Mouse (Mus musculus) hindbrain, embryonic 13.5 days (tissue): ENCODE results near the gene Brd1. TPM values are rescaled to one million over a fixed set of nuclear protein-coding genes. Genes with fewer than 3 reads are reported as not detected.
"Not testable (repeated sequence)": the region's sequence is repeated elsewhere in the genome, so short reads cannot be mapped to it uniquely, and the experiment has no call there.

ENCODE experiments used
- ATAC-seq: fragments of 200-750 bp; cut with Nextera tagmentation; 2 replicates; pipeline ENCODE4 v1.8.0; 2017; ENCODE audit warnings: moderate TSS enrichment; ENCODE audit not compliant: low FRiP score
- H3K27ac ChIP-seq: fragments of 300-500 bp; sonication (generic); 2 replicates; pipeline ENCODE4 v1.5.1; 2015; ENCODE audit warnings: inconsistent platforms, mild to moderate bottlenecking, moderate library complexity
- H3K27me3 ChIP-seq: fragments of 300-500 bp; sonication (generic); 2 replicates; pipeline ENCODE4 v1.6.1; 2015; ENCODE audit warnings: mild to moderate bottlenecking, inconsistent platforms
- H3K36me3 ChIP-seq: fragments of 300-500 bp; sonication (generic); 2 replicates; pipeline ENCODE4 v1.6.1; 2015; ENCODE audit warnings: mild to moderate bottlenecking, inconsistent platforms
- H3K4me1 ChIP-seq: fragments of 300-500 bp; sonication (generic); replicated peaks from 2 replicates; pipeline ENCODE4 v1.6.1; 2015; ENCODE audit warnings: inconsistent platforms
- H3K4me2 ChIP-seq: fragments of 300-500 bp; sonication (generic); 2 replicates; pipeline ENCODE4 v1.6.1; 2015; ENCODE audit warnings: inconsistent platforms, mild to moderate bottlenecking, moderate library complexity
- H3K4me3 ChIP-seq: fragments of 300-500 bp; sonication (generic); 2 replicates; pipeline ENCODE4 v1.5.1; 2015; ENCODE audit warnings: mild to moderate bottlenecking, inconsistent platforms
- H3K9ac ChIP-seq: fragments of 300-500 bp; sonication (generic); 2 replicates; pipeline ENCODE4 v1.6.1; 2015; ENCODE audit warnings: mild to moderate bottlenecking, inconsistent platforms
- H3K9me3 ChIP-seq: fragments of 300-500 bp; sonication (generic); 2 replicates; pipeline ENCODE4 v1.6.1; 2016; ENCODE audit warnings: inconsistent platforms
- WGBS: fragments of 180-500 bp; shearing (Covaris S2); methylation state at CpG from one replicate; pipeline ENCODE4 v1.1.7; 2015; 5-methylcytosine and 5-hydroxymethylcytosine counted together
- polyA plus RNA-seq: library from polyadenylated mRNA; unstranded; fragments of >200 nt; fragmentation: Nextera tagmentation; extraction: Ambion mirVana; gene quantifications from 2 replicates; pipeline ENCODE4 v1.2.1, GENCODE M21; 2015

Gene Brd1
- polyA plus RNA-seq, 1 experiment from 2014 or later = 23.2 TPM

DNA sequence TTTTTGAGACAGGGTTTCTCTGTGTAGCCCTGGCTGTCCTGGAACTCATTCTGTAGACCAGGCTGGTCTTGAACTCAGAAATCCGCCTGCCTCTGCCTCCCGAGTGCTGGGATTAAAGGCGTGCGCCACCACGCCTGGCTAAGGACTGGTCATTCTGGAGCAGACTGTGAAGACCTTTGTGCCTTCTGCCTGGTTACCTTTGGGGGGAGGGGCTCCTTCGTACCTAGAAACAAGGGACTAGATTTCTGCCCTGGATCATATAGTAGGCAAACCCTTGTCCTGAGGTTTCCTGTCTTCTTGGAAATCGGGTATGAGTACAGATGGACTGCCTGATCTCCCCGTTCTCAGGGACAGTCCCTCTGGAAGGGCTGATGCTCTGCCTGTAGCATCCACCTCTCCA, 15.6 kb upstream of the Brd1 start:
- not testable (repeated sequence) for ATAC-seq, H3K27ac ChIP-seq, H3K36me3 ChIP-seq, H3K4me2 ChIP-seq, H3K9ac ChIP-seq, H3K27me3 ChIP-seq, H3K4me3 ChIP-seq, H3K9me3 ChIP-seq
- H3K4me1 ChIP-seq = peaks cover 24% of the 10 kb centered on the region
- WGBS = 91% methylated on average over 8 of the region's 8 CpGs

DNA sequence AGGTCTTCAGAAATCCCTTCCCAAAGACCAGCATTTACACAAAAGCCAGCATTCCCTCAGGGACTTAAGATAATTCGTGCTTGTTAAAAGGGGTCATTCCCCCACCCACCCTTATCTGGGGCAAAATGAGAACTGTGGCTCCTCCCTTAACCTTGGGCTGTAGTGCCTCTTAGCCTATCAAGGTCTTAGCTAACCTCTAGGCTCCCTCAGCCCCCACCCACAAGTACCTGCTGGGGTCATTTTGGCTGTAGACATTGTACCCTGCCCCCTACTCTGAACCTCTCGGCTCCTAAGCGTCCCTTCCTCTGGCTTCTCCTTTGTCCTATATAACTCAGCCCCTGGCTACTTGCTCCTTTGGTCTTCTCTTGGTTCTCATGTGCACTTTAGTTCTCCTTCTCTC, 11.9 kb upstream of the Brd1 start:
- Histone ChIP-seq H3K9ac (no peak overlapping the region), H3K4me3 (no peak overlapping the region), H3K4me1 (peaks cover 11% of the 10 kb centered on the region), H3K36me3 (no peaks in the 10 kb centered on the region), H3K27ac (no peak overlapping the region), H3K27me3 (no peaks in the 10 kb centered on the region), H3K9me3 (no peaks in the 10 kb centered on the region), H3K4me2 (no peak overlapping the region)
- ATAC-seq = no peak
- WGBS = 66% methylated on average over 3 of the region's 3 CpGs

DNA sequence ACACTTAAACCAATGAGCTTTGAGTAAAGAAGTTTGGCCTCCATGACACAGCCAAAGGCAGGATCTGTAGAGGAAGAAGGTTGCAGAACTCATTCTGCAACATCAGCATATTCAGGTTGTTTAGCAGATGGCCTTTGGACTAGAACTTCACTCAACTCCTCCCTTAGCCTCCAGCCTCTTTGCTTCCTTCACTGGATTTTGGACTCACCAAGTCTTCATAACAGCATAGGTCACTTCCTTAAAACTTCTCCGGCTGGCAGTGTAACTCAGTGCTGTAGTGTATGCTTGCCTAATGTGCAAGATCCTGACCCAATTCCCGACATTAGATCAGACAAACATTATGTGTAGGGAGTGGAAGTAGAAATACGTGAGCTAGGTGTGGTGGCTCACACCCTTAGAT, 11.3 kb upstream of the Brd1 start:
- no peak overlapping the region for H3K9ac ChIP-seq
- 88% methylated on average over 3 of the region's 3 CpGs for WGBS
- ATAC-seq = no peak

DNA sequence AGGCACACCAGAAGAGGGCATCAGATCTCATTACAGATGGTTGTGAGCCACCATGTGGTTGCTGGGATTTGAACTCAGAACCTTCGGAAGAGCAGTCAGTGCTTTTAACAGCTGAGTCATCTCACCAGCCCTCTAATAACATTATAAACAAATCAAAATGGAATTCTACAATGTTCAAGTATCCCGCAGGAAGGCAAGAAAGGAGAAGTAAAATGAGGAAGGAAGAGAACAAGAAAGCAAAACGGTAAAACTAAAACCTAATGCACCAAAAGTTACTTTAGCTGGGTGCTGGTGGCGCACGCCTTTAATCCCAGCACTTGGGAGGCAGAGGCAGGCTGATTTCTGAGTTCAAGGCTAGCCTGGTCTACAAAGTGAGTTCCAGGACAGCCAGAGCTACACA, 9.3 kb upstream of the Brd1 start:
- H3K27me3 ChIP-seq, H3K9ac ChIP-seq, H3K9me3 ChIP-seq, H3K4me3 ChIP-seq, ATAC-seq, H3K36me3 ChIP-seq, H3K4me2 ChIP-seq, H3K27ac ChIP-seq: not testable (repeated sequence)
- WGBS = 91% methylated on average over 5 of the region's 5 CpGs
- peaks cover 16% of the 10 kb centered on the region for H3K4me1 ChIP-seq

More for the DNA sequence above, 11.3 kb upstream of the Brd1 start:
- H3K4me3 ChIP-seq = no peak overlapping the region
- H3K27ac ChIP-seq = no peak overlapping the region
- H3K36me3 ChIP-seq = no peaks in the 10 kb centered on the region
- peaks cover 7% of the 10 kb centered on the region for H3K4me1 ChIP-seq
- no peak overlapping the region for H3K4me2 ChIP-seq
- no peaks in the 10 kb centered on the region for H3K9me3 ChIP-seq
- H3K27me3 ChIP-seq = no peaks in the 10 kb centered on the region

DNA sequence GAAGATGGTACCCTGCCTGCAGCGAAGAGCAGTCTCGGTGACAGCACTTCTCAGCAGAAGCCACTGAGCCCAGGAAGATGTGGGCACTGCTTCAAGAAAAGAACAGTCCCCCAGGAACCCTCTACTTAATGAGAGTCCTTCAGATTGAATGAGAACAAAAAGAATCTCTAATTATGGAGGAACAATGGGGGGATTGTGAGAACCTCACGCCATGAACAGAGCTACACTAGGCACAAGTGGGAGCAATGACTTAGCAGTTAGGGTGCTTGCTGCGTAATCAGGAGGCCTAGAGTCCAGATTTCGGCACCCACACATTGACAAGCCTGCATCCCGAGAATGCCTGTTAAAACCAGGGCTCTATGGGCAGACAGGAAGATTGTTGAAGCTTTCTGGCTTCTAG, 7.3 kb upstream of the Brd1 start:
- Histone ChIP-seq H3K27ac (no peak overlapping the region), H3K9me3 (no peaks in the 10 kb centered on the region), H3K4me2 (no peak overlapping the region), H3K4me3 (no peak overlapping the region), H3K4me1 (peaks cover 16% of the 10 kb centered on the region), H3K36me3 (no peaks in the 10 kb centered on the region), H3K9ac (no peak overlapping the region), H3K27me3 (no peaks in the 10 kb centered on the region)
- no peak for ATAC-seq
- 53% methylated on average over 6 of the region's 6 CpGs for WGBS

DNA sequence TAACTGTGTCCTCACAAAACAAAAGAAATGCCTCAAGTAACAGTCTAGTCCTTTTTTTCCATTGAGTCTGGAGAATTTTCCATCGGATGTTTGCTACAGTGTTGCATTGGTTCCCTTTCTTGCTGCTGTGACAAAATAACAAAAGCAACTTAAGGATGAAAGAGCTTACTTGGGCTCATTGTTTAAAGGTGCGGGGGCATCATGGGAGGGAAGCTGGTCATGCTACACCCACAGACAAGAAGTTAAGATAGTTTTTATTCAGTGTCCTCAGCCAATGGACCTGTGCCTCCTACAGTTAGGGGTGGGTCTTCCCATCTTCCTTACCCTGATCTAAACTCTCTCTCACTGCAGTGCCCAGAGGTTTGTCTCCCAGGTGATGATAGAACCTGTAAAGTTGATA, 4.4 kb upstream of the Brd1 start:
- Histone ChIP-seq H3K9me3 (no peaks in the 10 kb centered on the region), H3K27ac (no peak overlapping the region), H3K4me2 (no peak overlapping the region), H3K4me1 (peaks cover 20% of the 10 kb centered on the region), H3K4me3 (no peak overlapping the region), H3K27me3 (no peaks in the 10 kb centered on the region; the same call in 1 of the 2 replicates), H3K36me3 (no peaks in the 10 kb centered on the region), H3K9ac (no peak overlapping the region)
- 54% methylated on average over 2 of the region's 2 CpGs for WGBS
- no peak for ATAC-seq

DNA sequence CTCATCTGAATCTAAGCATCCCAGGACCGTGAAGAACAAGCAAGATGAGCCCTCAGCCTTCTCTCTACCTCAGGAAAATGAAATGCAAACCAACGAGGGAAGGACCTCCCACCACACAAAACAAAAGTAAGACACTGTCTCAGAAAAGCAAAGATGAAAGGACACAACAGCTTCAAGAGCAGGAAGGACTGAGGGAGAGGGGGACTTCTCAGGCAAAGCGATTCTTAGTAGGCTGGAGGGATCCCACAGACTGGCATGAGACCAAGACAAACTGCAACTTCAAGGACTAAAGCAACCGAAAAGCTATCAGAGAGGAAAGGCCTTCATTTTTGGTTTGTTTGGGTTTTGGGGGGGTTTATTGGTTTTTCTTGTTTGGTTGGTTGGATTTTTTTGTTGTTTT, 2.1 kb upstream of the Brd1 start:
- H3K9me3 ChIP-seq = no peaks in the 10 kb centered on the region
- H3K27me3 ChIP-seq = no peaks in the 10 kb centered on the region; the same call in 1 of the 2 replicates
- no peak overlapping the region for H3K4me2 ChIP-seq
- no peak overlapping the region for H3K9ac ChIP-seq
- peaks cover 35% of the 10 kb centered on the region for H3K4me1 ChIP-seq
- no peaks in the 10 kb centered on the region for H3K36me3 ChIP-seq
- no peak for ATAC-seq
- no peak overlapping the region for H3K27ac ChIP-seq
- WGBS = 70% methylated on average over 4 of the region's 4 CpGs
- H3K4me3 ChIP-seq = no peak overlapping the region

DNA sequence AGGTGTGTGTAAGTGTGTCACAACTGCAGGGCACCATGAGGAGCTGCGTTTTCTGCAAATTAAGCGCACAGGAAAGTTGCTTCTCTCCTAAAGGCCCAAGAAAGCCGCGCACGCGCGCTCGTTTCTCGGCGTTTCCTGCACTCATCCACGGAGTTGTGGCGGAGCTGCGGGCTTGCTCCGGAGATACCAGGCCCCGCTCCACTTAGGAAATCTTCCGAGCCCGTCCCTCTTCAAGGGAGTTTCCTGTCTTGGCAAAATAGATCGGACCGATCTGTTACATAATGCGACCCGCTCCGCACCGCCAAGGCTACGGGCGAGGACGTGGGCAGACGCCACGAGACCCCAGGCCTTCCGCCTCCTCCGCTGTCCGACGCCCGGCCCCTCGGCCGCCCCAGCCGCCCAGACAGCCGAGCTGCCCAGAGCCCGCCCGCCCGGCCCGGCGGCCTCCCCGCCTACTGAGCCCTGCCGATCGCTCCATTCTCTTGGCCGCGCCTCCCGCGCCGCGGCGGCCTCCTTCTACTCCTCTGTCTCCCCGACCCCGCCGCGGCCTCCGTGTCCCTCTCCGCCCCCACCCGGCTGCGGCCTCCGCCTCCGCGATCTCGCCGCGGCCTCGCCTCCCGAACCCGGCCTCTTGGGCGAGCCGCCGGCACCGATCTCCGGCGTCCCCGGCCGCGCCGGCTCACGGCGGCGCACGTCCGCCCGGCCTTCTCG, 837 bp downstream of the Brd1 start:
- peak overlapping the region; percentile 97 for H3K4me2 ChIP-seq
- no peaks in the 10 kb centered on the region for H3K9me3 ChIP-seq
- peaks cover 21% of the 10 kb centered on the region for H3K36me3 ChIP-seq
- peak; percentile 26; the same call in 1 of the 2 replicates for ATAC-seq
- H3K27ac ChIP-seq = peak overlapping the region; percentile 91
- H3K4me3 ChIP-seq = peak overlapping the region; percentile 100
- H3K4me1 ChIP-seq = peaks cover 39% of the 10 kb centered on the region
- under 1% methylated on average over 75 of the region's 86 CpGs for WGBS
- H3K27me3 ChIP-seq = no peaks in the 10 kb centered on the region; the same call in 1 of the 2 replicates
- peak overlapping the region; percentile 100 for H3K9ac ChIP-seq

DNA sequence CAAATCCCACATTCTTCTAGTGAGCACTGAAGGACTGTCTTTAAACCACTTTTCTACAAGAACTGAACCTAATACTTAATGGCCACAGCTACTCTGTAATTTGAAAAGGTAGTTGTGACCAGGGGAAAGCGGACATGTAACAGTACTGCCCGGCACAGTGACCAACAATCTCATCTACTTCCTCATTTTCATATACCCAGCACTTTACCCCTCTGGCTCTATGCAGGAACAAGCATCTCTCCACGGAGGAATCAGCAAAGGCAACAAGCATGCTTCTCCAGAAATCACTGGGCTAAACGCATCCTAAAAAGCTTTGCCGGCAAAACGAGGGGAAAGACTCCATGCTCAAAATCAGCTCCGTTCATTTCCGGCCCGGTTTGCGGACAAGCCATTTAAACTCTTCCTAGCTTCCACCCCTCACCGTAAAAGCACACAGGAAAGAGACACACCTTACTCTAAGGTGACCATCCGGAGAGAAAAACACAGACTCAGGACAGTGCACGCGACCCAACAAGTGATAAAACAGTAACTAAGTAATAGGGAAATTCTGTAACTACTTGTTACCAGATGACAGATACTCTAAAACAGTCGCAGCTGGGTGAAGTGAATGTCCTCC, 1.5 kb downstream of the Brd1 start:
- Histone ChIP-seq H3K27me3 (no peaks in the 10 kb centered on the region; the same call in 1 of the 2 replicates), H3K9ac (peak overlapping the region; percentile 100), H3K4me1 (peaks cover 39% of the 10 kb centered on the region), H3K9me3 (no peaks in the 10 kb centered on the region), H3K4me2 (peak overlapping the region; percentile 97), H3K36me3 (peaks cover 25% of the 10 kb centered on the region), H3K4me3 (peak overlapping the region; percentile 100), H3K27ac (peak overlapping the region; percentile 91; the same call in 1 of the 2 replicates)
- 38% methylated on average over 15 of the region's 15 CpGs for WGBS
- no peak for ATAC-seq

DNA sequence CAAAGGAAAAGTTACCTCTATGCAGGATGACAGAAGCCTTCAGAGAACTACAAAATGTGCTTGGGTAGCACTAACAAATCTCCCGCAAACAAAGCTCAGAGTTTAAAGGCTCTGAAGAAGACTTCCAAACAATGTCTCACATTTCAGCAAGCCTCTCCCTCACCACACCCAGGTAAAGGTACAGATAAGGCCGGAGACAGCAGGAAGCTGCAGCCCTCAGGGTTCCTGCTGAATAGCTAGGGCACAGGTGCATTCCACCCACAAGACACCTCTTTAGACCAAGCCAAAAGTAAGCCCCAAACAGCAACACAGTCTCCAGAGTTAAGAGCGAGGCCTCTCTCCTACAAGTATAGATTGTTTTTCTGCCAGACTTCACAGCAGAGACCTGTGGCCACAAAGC, 3.3 kb downstream of the Brd1 start:
- Histone ChIP-seq H3K4me1 (peaks cover 39% of the 10 kb centered on the region), H3K9me3 (no peaks in the 10 kb centered on the region), H3K27me3 (no peaks in the 10 kb centered on the region; the same call in 1 of the 2 replicates), H3K36me3 (peaks cover 38% of the 10 kb centered on the region), H3K4me2 (peak overlapping the region; percentile 97), H3K9ac (no peak overlapping the region), H3K4me3 (no peak overlapping the region), H3K27ac (no peak overlapping the region)
- WGBS = 89% methylated on average over 3 of the region's 3 CpGs
- no peak for ATAC-seq

DNA sequence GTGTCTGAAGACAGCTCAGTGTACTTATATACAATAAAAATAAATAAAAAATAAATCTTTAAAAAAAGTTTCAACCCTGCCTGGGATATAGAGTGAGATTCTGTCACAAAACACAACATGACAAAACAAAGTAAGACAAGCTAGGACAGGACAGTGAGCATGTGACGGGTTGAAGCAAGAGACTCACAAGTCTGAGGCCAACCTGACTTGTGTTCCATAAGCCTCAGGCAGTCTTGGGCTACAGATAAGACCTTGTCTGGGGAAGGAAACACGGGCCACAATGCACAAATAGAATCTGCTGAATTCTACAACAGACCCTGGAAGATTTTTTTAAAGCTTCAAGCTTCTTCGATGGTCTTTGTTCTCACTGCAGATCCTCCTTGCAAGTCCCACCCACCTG, 6.8 kb downstream of the Brd1 start:
- peaks cover 64% of the 10 kb centered on the region for H3K36me3 ChIP-seq

DNA sequence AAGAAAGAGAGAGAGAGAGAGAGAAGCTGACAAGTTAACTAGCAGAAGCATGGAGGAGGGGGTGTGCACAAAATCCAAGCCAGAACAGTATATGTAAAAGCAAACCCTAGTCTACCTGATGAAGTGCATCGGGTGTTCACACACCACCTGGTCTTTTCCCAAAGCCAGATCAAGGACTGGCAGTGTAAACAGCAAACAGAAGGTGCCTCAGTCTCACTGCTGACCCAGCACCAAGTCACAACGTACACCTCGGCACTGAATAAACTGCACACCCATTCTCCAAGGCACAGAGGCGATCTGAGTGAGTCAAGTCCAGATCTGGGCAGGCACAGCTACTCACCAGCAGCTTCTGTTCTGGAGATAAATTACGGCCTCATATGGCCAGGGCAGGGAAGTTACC, 9.0 kb downstream of the Brd1 start:
- Histone ChIP-seq H3K9ac (no peak overlapping the region), H3K4me2 (no peak overlapping the region), H3K9me3 (no peaks in the 10 kb centered on the region), H3K4me1 (peaks cover 37% of the 10 kb centered on the region), H3K4me3 (no peak overlapping the region), H3K36me3 (peaks cover 74% of the 10 kb centered on the region), H3K27me3 (no peaks in the 10 kb centered on the region), H3K27ac (no peak overlapping the region)
- 93% methylated on average over 5 of the region's 5 CpGs for WGBS
- no peak for ATAC-seq

More for the DNA sequence above, 6.8 kb downstream of the Brd1 start:
- H3K4me3 ChIP-seq = no peak overlapping the region
- 98% methylated on average over 3 of the region's 3 CpGs for WGBS
- no peak for ATAC-seq
- H3K9ac ChIP-seq = no peak overlapping the region
- H3K27ac ChIP-seq = no peak overlapping the region
- no peak overlapping the region for H3K4me2 ChIP-seq
- no peaks in the 10 kb centered on the region for H3K27me3 ChIP-seq
- H3K4me1 ChIP-seq = peaks cover 47% of the 10 kb centered on the region
- no peaks in the 10 kb centered on the region for H3K9me3 ChIP-seq

DNA sequence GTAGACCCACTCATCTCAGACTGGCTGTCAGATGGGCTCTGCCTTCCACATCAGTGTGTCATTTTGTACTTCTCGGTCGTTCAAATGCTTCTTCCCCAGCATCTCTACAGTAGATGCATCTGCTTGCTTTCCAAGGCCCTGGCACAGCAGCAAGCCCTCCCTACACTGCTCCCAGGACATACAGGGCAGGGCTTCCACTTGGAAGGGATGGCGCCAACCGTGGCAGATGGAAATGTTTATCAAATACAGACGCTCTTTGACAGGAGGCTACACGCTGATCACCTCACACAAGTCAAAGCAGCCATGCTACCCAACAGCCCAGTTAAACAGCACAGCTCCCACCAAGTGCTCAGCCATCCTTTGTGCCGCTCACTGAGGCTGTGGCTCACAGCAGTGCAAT, 9.7 kb downstream of the Brd1 start:
- 82% methylated on average over 7 of the region's 7 CpGs for WGBS
- ATAC-seq = no peak
- peaks cover 37% of the 10 kb centered on the region for H3K4me1 ChIP-seq
- H3K36me3 ChIP-seq = peaks cover 71% of the 10 kb centered on the region
- H3K27ac ChIP-seq = no peak overlapping the region
- no peak overlapping the region for H3K9ac ChIP-seq
- no peak overlapping the region for H3K4me2 ChIP-seq
- H3K4me3 ChIP-seq = no peak overlapping the region
- H3K9me3 ChIP-seq = no peaks in the 10 kb centered on the region
- no peaks in the 10 kb centered on the region for H3K27me3 ChIP-seq
